Mouse (Mus musculus) testis, adult 2 months (tissue): ENCODE data around the gene Psenen.

ENCODE experiments used
- CTCF ChIP-seq: fragments of 200-500 bp; IDR thresholded peaks from 2 replicates; pipeline ENCODE4 v1.5.1; 2012; ENCODE audit warnings: low read depth, mild to moderate bottlenecking, inconsistent platforms, low read length, moderate library complexity; ENCODE audit not compliant: control insufficient read depth, insufficient read depth, insufficient replicate concordance
- POLR2A ChIP-seq: fragments of 200-500 bp; IDR thresholded peaks from 2 replicates; pipeline ENCODE4 v1.6.1; 2012; ENCODE audit warnings: low read depth, mild to moderate bottlenecking, inconsistent platforms, low read length, moderate library complexity; ENCODE audit not compliant: control insufficient read depth

GRCm38 (mm10) chr7:30572969-30573368 lies 9.5 kb upstream of the Psenen start:
- TF ChIP-seq POLR2A (no peak), CTCF (no peak)
